Mouse (Mus musculus): ENCODE data around the gene Strada. TPM values are rescaled to one million over a fixed set of nuclear protein-coding genes. Genes with fewer than 3 reads are reported as not detected.
A peak's percentile ranks its signal among the peaks of the same experiment; 100 is the strongest.

Gene Strada
- polyA plus RNA-seq, 1 experiment from 2014 or later = 16.5 TPM

DNA sequence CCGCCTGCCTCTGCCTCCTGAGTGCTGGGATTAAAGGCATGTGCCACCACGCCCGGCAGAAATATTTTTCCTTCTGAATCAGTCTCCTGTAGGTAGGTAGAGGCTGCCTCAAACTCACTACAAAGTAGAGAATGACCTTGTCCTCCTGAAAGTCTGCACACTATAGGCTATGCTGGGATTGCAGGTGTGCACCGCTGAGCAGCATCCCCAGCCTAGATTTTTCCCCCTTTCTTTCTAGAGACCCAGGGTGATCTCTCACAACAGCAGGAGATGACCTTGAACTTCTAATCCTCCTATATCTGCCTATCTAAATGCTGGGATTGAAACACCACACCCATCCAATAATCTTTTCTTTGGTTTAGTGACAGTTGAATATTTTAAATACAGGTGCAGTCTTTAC is 14.6 kb downstream of the Strada start:
- no peak overlapping the region for H3K9ac ChIP-seq
- no peak for ATAC-seq (replicated peaks; ENCODE audit: insufficient number of reproducible peaks, insufficient read depth, low FRiP score, low read depth)
- H3K27me3 ChIP-seq = no peaks in the 10 kb centered on the region
- H3K27ac ChIP-seq = no peak overlapping the region
- H3K4me2 ChIP-seq = no peak overlapping the region
- H3K4me3 ChIP-seq = no peak overlapping the region
- peaks cover 5% of the 10 kb centered on the region for H3K4me1 ChIP-seq (replicated peaks)
- peaks cover 5% of the 10 kb centered on the region; the same call in 1 of the 2 replicates for H3K36me3 ChIP-seq
- 92% methylated on average over 4 of the region's 4 CpGs for WGBS
- H3K9me3 ChIP-seq (replicated peaks) = no peaks in the 10 kb centered on the region

DNA sequence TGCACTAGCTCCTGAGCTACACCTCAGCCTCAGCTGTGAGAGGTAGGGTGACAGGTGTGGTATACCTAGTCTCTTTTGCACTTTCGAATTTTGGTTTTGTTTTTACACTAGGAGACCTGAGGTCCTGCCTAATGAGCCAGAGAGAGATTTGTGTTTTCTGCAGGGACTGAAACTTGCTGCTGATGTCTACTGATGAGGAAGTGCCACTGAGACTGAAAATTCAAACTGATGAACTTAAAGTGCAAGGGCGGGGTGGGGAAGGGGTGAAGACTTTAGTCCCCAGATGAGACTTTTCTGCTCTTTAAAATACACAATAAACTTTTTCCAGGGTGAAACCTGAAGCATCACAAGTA is 21.5 kb downstream of the Strada start:
- Histone ChIP-seq H3K27ac (no peak overlapping the region), H3K27me3 (no peaks in the 10 kb centered on the region), H3K4me1 (replicated peaks) (no peaks in the 10 kb centered on the region), H3K9me3 (replicated peaks) (no peaks in the 10 kb centered on the region), H3K36me3 (peaks cover 6% of the 10 kb centered on the region; the same call in 1 of the 2 replicates), H3K9ac (no peak overlapping the region), H3K4me3 (no peak overlapping the region), H3K4me2 (no peak overlapping the region)
- 87% methylated on average over 2 of the region's 2 CpGs for WGBS
- ATAC-seq (replicated peaks; ENCODE audit: insufficient number of reproducible peaks, insufficient read depth, low FRiP score, low read depth) = no peak

DNA sequence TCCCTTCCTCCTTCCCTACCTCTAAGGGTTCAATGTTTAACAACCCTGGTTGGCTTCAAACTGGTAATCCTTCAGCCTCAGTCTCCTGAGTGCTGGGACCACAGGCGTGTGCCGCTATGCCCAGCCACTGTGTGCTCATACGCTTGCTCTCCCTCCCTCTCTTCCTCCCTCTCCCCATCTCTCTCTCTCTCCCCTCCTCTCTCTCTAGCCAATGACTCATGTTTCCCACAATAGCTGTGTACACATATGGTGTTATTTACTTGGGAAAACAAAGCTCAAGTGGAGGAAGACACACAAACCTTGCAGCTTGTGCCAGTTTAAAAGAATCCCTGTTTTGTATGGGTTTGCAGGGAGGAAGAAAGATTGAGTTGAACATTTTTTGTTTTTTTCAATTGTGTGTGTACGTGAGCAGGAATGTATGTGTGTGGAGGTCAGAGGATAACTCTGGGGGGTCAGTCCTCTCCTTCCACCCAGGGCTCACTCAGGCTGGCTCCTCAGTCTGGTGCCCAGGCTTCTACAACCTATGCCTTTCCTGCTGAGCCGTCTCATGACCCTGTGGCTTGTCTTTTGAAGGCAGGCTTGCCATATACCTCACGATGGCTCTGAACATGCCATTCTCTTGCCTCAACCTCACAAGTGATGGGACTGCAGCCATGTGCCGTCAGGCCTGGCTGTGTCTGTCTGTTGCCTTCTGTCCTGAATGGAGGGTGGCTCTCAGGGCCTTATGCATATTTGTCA is 22.1 kb downstream of the Strada start:
- Histone ChIP-seq H3K4me3 (no peak overlapping the region), H3K4me2 (no peak overlapping the region), H3K4me1 (replicated peaks) (no peaks in the 10 kb centered on the region), H3K27ac (no peak overlapping the region), H3K9me3 (replicated peaks) (no peaks in the 10 kb centered on the region), H3K27me3 (no peaks in the 10 kb centered on the region), H3K36me3 (peaks cover 6% of the 10 kb centered on the region; the same call in 1 of the 2 replicates), H3K9ac (no peak overlapping the region)
- WGBS = 71% methylated on average over 7 of the region's 7 CpGs
- no peak for ATAC-seq (replicated peaks; ENCODE audit: insufficient number of reproducible peaks, insufficient read depth, low FRiP score, low read depth)

DNA sequence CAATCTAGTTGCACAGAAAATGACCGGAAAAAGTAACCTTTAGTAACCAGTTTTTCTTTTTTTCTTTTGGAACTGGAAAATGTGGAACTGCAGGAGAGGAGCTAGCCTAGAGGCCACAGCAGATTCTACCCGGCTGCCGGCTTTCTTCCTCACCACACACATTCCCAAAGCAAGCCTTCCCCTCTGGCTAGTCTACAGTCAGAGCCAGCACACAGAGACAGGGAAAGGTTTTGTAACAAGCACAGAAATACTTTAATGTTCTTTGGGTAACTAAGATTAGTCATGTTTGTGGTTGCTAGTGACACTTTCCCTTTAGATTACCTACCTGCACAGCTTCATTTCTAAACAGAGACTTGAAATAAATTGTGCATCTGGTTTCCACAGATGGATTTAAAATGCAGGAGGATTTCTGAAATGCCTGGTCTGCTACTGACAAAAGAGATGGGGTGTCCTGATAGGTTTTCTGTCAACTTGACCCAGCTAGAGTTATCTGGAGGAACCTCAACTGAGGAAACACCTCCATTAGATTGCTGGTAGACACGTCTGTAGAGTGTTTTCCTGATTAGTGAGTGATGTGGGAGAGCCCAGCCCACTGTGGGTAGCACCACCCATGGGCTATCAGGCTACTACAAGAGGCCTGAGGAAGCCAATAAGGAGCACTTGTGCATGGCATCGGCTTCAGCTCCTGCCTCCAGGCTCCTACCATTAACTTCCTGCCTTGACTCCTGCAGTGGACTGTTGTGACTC is 23.8 kb downstream of the Strada start:
- Histone ChIP-seq H3K4me2 (no peak overlapping the region), H3K27me3 (no peaks in the 10 kb centered on the region), H3K9me3 (replicated peaks) (no peaks in the 10 kb centered on the region), H3K27ac (no peak overlapping the region), H3K4me1 (replicated peaks) (no peaks in the 10 kb centered on the region), H3K36me3 (peaks cover 6% of the 10 kb centered on the region; the same call in 1 of the 2 replicates), H3K9ac (no peak overlapping the region), H3K4me3 (no peak overlapping the region)
- 57% methylated on average over 5 of the region's 5 CpGs for WGBS
- no peak for ATAC-seq (replicated peaks; ENCODE audit: insufficient number of reproducible peaks, insufficient read depth, low FRiP score, low read depth)

DNA sequence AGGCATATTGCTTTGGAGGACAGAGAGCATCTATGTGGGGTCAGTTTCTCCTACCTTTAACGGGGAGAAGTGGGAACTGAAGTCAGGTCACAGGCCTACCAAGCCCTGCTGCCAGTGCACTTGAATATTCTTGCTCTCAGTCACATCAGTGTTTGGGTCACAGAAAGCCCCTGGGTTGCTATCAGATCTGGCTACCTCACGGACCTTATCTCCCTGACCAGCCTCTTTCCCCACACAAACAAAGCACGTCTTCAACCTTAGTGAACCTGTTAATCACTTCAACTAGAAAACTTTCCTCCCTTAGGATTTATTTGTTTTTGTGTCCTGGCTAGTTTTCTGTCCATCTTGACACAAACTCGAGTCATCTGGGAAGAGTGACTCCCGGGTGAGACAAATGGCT is 25.6 kb downstream of the Strada start:
- no peak overlapping the region for H3K9ac ChIP-seq
- no peak overlapping the region for H3K4me2 ChIP-seq
- H3K27me3 ChIP-seq = no peaks in the 10 kb centered on the region
- no peaks in the 10 kb centered on the region for H3K4me1 ChIP-seq (replicated peaks)
- WGBS = 62% methylated on average over 5 of the region's 5 CpGs
- H3K9me3 ChIP-seq (replicated peaks) = no peaks in the 10 kb centered on the region
- H3K27ac ChIP-seq = no peak overlapping the region
- H3K36me3 ChIP-seq = no peaks in the 10 kb centered on the region
- no peak for ATAC-seq (replicated peaks; ENCODE audit: insufficient number of reproducible peaks, insufficient read depth, low FRiP score, low read depth)
- H3K4me3 ChIP-seq = no peak overlapping the region

DNA sequence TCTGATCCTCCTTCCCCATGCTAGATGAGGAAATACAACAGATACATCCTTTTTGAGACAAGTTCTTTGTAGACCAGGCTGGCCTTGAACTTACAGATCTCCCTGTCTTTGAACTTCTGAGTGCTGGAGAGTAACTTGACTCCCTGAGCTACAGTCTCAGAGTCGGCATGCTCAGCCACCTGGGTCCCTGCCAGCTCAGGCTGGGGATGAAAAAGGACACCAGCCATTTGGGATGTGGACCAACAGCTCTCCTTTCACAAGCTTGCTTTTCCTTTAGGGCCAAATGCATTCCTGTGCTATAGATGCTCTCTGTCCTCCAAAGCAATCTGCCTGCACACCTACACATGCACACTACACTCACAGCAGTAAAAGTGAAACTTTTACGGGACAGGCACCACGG is 26.9 kb downstream of the Strada start:
- H3K27me3 ChIP-seq = no peaks in the 10 kb centered on the region
- no peak overlapping the region for H3K9ac ChIP-seq
- H3K36me3 ChIP-seq = 0 out of 2 replicates have a peak, but pooled peaks cover under 1% of the 10 kb centered on the region
- no peak for ATAC-seq (replicated peaks; ENCODE audit: insufficient number of reproducible peaks, insufficient read depth, low FRiP score, low read depth)
- no peaks in the 10 kb centered on the region for H3K9me3 ChIP-seq (replicated peaks)
- no peak overlapping the region for H3K4me2 ChIP-seq
- 55% methylated on average over 3 of the region's 3 CpGs for WGBS
- no peak overlapping the region for H3K4me3 ChIP-seq
- H3K27ac ChIP-seq = no peak overlapping the region
- no peaks in the 10 kb centered on the region for H3K4me1 ChIP-seq (replicated peaks)

DNA sequence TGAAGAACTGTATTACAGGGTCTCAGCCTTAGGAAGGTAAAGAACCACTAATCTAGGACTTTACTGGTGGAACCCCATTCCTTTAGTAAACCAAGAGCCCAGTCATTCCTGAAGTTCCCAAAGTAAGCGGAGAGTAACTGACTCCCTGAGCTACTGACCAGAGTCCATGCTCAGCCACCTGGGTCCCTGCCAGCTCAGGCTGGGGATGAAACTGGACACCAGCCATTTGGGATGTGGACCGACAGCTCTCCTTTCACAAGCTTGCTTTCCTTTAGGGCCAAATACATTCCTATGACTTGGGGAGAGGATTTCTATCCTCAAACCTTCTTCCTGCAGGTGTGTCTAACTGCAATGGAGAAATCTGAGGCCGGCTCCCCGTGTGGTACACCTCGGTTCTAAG is 27.6 kb downstream of the Strada start:
- Histone ChIP-seq H3K4me3 (no peak overlapping the region), H3K4me1 (replicated peaks) (no peaks in the 10 kb centered on the region), H3K4me2 (no peak overlapping the region), H3K9ac (no peak overlapping the region), H3K27me3 (no peaks in the 10 kb centered on the region), H3K9me3 (replicated peaks) (no peaks in the 10 kb centered on the region), H3K27ac (no peak overlapping the region), H3K36me3 (0 out of 2 replicates have a peak, but pooled peaks cover 3% of the 10 kb centered on the region)
- WGBS = 69% methylated on average over 5 of the region's 5 CpGs
- no peak for ATAC-seq (replicated peaks; ENCODE audit: insufficient number of reproducible peaks, insufficient read depth, low FRiP score, low read depth)

DNA sequence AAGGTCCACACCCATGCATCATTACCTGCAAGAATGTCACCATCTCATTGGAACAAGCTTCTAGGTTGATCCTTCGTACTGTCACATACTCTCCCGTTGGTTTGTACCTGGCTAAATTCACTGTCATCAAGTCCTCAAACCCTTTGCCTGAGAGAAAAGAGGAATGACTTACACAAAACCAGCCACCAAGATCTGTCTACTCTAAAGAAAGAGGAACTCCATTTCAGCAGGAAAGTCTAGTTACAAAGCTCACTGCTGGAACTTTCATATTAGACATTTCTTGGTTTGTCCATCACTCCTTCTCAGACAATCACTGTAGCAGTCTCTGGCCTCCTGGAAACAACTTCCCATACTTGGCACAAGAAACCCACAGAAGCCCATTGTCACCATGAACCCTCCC is 28.7 kb downstream of the Strada start:
- ATAC-seq (replicated peaks; ENCODE audit: insufficient number of reproducible peaks, insufficient read depth, low FRiP score, low read depth) = no peak
- no peaks in the 10 kb centered on the region for H3K27me3 ChIP-seq
- H3K4me1 ChIP-seq (replicated peaks) = no peaks in the 10 kb centered on the region
- H3K9ac ChIP-seq = no peak overlapping the region
- H3K36me3 ChIP-seq = peaks cover 3% of the 10 kb centered on the region; the same call in 1 of the 2 replicates
- H3K27ac ChIP-seq = no peak overlapping the region
- H3K9me3 ChIP-seq (replicated peaks) = no peaks in the 10 kb centered on the region
- H3K4me3 ChIP-seq = no peak overlapping the region
- H3K4me2 ChIP-seq = no peak overlapping the region
- 82% methylated on average over 2 of the region's 2 CpGs for WGBS

DNA sequence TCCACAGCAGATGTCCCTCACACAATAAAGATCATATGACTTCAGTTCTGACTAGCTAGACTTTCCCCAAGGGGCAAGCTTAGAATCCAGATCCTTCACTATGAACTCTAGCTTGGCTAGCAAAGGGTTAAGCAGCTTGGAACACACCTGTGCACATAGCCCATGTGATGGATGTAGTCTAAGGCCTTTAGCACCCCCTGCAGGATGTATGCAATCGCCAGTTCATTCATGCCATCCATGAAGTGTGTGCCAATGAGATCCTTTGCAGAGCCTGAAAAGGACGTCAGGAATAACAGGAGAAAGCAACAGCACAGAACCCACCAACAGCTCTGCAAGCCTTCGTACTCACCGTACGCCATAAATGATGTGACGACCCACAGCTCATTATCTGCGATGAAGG is 31.2 kb downstream of the Strada start:
- no peaks in the 10 kb centered on the region for H3K27me3 ChIP-seq
- 77% methylated on average over 7 of the region's 7 CpGs for WGBS
- no peak overlapping the region for H3K4me3 ChIP-seq
- no peaks in the 10 kb centered on the region for H3K9me3 ChIP-seq (replicated peaks)
- no peak overlapping the region for H3K27ac ChIP-seq
- H3K4me2 ChIP-seq = no peak overlapping the region
- no peak overlapping the region for H3K9ac ChIP-seq
- no peaks in the 10 kb centered on the region for H3K4me1 ChIP-seq (replicated peaks)
- peaks cover 11% of the 10 kb centered on the region for H3K36me3 ChIP-seq
- no peak for ATAC-seq (replicated peaks; ENCODE audit: insufficient number of reproducible peaks, insufficient read depth, low FRiP score, low read depth)

DNA sequence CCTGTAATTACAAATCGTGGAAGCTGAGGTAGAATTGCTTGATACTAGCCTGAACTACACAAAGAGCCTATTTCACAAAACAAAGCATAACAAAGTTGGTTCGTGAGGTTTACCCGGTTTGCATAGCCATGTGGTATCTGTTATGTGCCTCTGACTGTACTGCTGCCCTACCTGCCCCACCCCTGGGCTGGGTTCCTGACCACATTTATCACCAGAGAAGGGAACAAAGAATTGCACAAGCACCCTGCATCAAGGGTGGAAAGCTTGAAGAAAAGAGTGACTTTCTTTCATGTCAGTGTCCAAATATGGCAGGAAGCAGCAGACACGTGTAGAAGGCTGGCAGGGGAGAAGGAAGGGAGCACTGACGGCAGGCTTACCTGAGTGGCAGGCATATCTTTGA is 34.5 kb downstream of the Strada start:
- WGBS = 74% methylated on average over 5 of the region's 5 CpGs
- no peaks in the 10 kb centered on the region for H3K9me3 ChIP-seq (replicated peaks)
- no peak overlapping the region for H3K27ac ChIP-seq
- no peak overlapping the region for H3K4me2 ChIP-seq
- ATAC-seq (replicated peaks; ENCODE audit: insufficient number of reproducible peaks, insufficient read depth, low FRiP score, low read depth) = no peak
- H3K36me3 ChIP-seq = peaks cover 13% of the 10 kb centered on the region
- H3K9ac ChIP-seq = no peak overlapping the region
- H3K4me1 ChIP-seq (replicated peaks) = 0 out of 2 replicates have a peak, but pooled peaks cover 4% of the 10 kb centered on the region
- H3K4me3 ChIP-seq = no peak overlapping the region
- no peaks in the 10 kb centered on the region for H3K27me3 ChIP-seq

DNA sequence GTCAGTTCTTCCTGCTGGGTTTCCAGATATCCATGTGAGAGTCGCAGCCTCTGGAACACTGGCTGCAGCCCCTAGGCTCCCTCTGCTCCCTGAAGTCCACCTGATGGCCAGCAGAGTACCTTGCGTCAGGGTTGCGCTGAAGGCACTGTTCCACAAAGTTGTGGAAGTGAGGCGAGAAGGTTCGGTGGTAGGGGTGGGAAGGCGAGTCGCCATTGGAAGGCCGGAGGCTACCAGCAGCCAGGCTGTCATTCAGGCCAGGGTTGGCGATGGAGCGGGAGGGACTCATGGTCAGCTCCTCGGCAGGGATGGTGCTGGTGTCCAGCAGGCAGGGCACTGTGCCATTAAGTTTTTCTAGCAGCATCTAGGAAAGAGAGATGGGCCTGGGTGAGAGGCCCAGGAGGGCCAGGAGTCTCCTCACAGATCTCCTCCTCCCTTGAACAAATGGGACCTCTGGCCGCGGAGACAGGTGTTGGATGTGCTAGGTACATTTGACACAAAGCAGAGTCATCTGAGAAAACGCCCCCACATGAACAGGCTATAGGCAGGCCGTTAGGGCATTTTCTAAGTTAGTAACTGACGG is 37.3 kb downstream of the Strada start:
- Histone ChIP-seq H3K27me3 (no peaks in the 10 kb centered on the region), H3K4me1 (replicated peaks) (peaks cover 15% of the 10 kb centered on the region), H3K4me3 (no peak overlapping the region), H3K36me3 (peaks cover 10% of the 10 kb centered on the region), H3K9ac (no peak overlapping the region), H3K4me2 (no peak overlapping the region), H3K27ac (0 out of 2 replicates have a peak overlapping the region, but pooled peaks have one; percentile 72), H3K9me3 (replicated peaks) (no peaks in the 10 kb centered on the region)
- ATAC-seq (replicated peaks; ENCODE audit: insufficient number of reproducible peaks, insufficient read depth, low FRiP score, low read depth) = no peak
- WGBS = 82% methylated on average over 16 of the region's 16 CpGs

Measured in heart, embryonic 15.5 days (tissue).